Mouse (Mus musculus): ENCODE results near the gene Ccl21b.
"Not testable (repeated sequence)": the region's sequence is repeated elsewhere in the genome, so short reads cannot be mapped to it uniquely, and the experiment has no call there.

The Ccl21b gene

DNA sequence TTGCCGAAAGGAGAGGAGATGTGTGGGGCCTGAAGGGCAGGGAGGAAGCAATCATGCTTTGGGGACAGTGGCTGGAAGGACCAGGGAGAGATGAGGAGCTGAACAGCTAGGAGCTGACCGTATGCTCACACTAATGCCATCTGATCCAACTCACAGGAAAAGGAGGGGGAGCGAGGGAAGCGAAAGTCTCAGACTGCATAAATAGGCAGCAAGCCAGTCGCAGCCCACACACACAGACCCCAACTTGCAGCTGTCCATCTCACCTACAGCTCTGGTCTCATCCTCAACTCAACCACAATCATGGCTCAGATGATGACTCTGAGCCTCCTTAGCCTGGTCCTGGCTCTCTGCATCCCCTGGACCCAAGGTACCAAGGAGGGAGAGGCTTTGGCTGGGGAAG lies at the start of gene Ccl21b:
TSS of gene Ccl21b (plus strand) at position 301 of the 400 bp plus-strand sequence.
- DNase-seq (ENCODE audit: low read depth, low spot score), result not testable (repeated sequence)

DNA sequence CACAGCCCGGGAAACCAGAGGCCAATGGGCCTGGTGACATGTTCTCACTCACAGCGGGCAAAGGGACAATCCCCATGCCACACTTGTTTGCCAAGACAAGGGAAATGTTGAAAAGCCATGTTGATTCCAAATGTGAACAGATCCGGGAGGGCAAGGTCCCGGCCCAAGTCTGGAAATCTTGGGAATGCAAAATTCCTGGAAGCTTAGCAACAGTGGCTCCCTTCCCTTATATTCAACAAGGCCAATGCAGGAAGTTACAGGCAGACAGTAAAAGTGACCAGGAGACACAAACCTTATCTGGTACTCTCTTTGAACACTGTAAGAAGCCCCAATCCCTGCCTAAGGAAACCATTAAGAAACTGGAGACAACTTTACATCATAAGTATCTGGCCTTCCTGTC lies 15.2 kb upstream of the Ccl21b start, which contains the start of gene Gm10600:
TSS of gene Gm10600 (plus strand) at position 301 of the 400 bp plus-strand sequence.
- DNase-seq (ENCODE audit: low read depth, low spot score), result not testable (repeated sequence)

DNA sequence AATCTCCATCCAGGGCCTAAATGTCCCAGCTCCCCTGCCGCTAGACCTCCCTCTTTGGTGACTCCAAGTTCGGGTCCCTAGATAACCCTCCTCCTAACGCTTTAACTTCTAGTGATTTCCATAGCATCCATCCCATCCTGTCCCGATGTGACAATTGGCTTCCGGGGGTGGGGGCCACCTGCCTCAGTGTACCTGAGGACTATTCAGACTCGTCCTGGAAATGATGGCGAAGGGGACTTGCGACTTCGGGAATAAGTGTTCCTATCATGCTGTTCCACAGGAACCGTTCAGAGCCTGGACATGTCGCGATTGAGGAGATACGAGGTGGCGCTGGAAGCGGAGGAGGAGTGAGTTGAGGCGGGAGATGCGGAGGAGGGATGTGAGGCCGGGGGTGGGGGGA lies 38.4 kb downstream of the Ccl21b start, which contains the start of gene Gm21953:
TSS of gene Gm21953 (plus strand) at position 301 of the 400 bp plus-strand sequence.
- DNase-seq (ENCODE audit: low read depth, low spot score), result not testable (repeated sequence)
